Mouse (Mus musculus) forebrain, postnatal 0 days (tissue): ENCODE measurements around the gene Vmn1r56. TPM values are rescaled to one million over a fixed set of nuclear protein-coding genes. Genes with fewer than 3 reads are reported as not detected.
"Not testable (repeated sequence)": the region's sequence is repeated elsewhere in the genome, so short reads cannot be mapped to it uniquely, and the experiment has no call there.

Experiments used
- ATAC-seq: fragments of 200-750 bp; cut with Nextera tagmentation; 2 replicates; pipeline ENCODE4 v1.8.0; 2017; ENCODE audit warnings: mild to moderate bottlenecking, moderate library complexity
- DNase-seq: peaks from one replicate; pipeline ENCODE4 v3.0.0-alpha.2; 2015
- H3K27ac ChIP-seq: fragments of 300-500 bp; sonication (generic); 2 replicates; pipeline ENCODE4 v1.5.1; 2014; ENCODE audit warnings: low read depth, mild to moderate bottlenecking, antibody characterized with exemption, low read length, moderate library complexity, mixed read lengths
- H3K27me3 ChIP-seq: fragments of 300-500 bp; sonication (generic); 2 replicates; pipeline ENCODE4 v1.6.1; 2014; ENCODE audit warnings: mild to moderate bottlenecking, low read length, mixed read lengths; ENCODE audit not compliant: insufficient read depth
- H3K36me3 ChIP-seq: fragments of 300-500 bp; sonication (generic); 2 replicates; pipeline ENCODE4 v1.6.1; 2014; ENCODE audit warnings: mild to moderate bottlenecking, moderate library complexity; ENCODE audit not compliant: insufficient read depth
- H3K4me1 ChIP-seq: fragments of 300-500 bp; sonication (generic); 2 replicates; pipeline ENCODE4 v1.6.1; 2014; ENCODE audit warnings: antibody characterized with exemption; ENCODE audit not compliant: insufficient read depth
- H3K4me2 ChIP-seq: fragments of 300-500 bp; sonication (generic); 2 replicates; pipeline ENCODE4 v1.6.1; 2014; ENCODE audit warnings: low read depth, mild to moderate bottlenecking, moderate library complexity
- H3K4me3 ChIP-seq: fragments of 300-500 bp; sonication (generic); 2 replicates; pipeline ENCODE4 v1.5.1; 2014; ENCODE audit warnings: low read depth, low read length, mixed read lengths
- H3K9ac ChIP-seq: fragments of 300-500 bp; sonication (generic); 2 replicates; pipeline ENCODE4 v1.6.1; 2014; ENCODE audit warnings: mild to moderate bottlenecking
- H3K9me3 ChIP-seq: fragments of 300-500 bp; sonication (generic); 2 replicates; pipeline ENCODE4 v1.6.1; 2016; ENCODE audit warnings: low read length
- WGBS: fragments of 180-500 bp; shearing (Covaris S2); extraction: QIAGEN DNeasy Blood & Tissue Kit; methylation state at CpG from one replicate; pipeline ENCODE4 v1.1.7; 2014; 5-methylcytosine and 5-hydroxymethylcytosine counted together
- polyA plus RNA-seq: library from polyadenylated mRNA; unstranded; fragments of >200 nt; fragmentation: Nextera tagmentation; extraction: Ambion mirVana; gene quantifications from 2 replicates; pipeline ENCODE4 v1.2.1, GENCODE M21; 2015
- total RNA-seq: library from RNA; depleted of rRNA; stranded (reverse); fragments of >200 nt; gene quantifications from 2 replicates; pipeline ENCODE4 v1.2.3, GENCODE M21; 2014; rRNA removed

Vmn1r56 gene
- not detected in 2 replicates for total RNA-seq
- polyA plus RNA-seq, result not detected in 2 replicates

DNA sequence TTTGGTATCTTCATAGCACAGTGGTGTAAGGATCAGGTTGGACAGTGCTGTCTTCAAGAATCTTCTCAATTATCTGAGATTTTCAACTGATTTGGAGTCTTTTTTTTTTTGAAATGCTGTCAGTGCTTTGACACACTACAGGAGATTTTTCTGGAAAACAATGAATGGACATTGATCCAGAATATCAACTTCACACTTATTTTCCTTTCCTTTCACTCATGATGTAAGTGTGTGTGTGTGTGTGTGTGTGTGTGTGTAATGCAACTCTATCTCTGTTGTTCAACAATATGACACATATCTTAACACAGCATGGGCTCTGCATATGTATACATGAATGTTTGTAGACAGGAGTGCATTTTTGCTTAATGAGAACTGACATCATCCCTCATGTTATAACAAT is at the start of gene Vmn1r56:
Vmn1r56 (minus strand) TSS at position 101 of the 400 bp plus-strand sequence.
- H3K4me2 ChIP-seq, DNase-seq, H3K9ac ChIP-seq, H3K36me3 ChIP-seq, H3K4me1 ChIP-seq, H3K9me3 ChIP-seq, H3K27ac ChIP-seq, H3K4me3 ChIP-seq, ATAC-seq, H3K27me3 ChIP-seq: not testable (repeated sequence)

DNA sequence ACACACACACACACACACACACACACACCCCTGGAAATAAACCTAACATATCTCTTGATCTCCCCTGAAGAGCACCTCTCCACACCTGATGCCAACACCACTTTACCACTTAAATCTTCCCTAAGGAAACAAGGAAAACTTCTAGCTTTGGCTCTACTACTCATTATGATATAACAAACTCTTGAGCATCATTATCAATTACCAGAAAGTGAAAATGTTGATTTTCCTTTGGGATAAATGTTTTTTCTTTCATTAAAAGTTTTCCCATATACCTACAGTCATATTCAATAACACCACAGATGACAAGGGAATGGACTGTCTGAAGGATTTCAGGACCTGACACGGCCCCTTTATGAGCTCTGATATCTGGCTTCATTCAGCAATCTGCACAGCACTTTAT is 21.6 kb upstream of the Vmn1r56 start, which contains the start of gene Vmn1r57:
Vmn1r57 (plus strand) TSS at position 301 of the 400 bp plus-strand sequence.
- 66% methylated on average over 1 of the region's 1 CpGs for WGBS

DNA sequence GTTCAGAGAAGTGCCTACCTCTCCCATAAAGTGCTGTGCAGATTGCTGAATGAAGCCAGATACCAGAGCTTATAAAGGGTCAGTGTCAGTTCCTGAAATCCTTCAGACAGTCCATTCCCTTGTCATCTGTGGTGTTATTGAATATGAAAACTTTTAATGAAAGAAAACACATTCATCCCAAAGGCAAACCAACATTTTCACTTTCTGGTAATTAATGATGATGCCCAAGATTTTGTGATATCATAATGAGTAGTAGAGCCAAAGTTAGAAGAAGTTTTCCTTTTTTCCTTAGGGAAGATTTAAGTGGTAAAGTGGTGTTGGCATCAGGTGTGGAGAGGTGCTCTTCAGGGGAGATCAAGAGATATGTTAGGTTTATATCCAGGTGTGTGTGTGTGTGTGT is 47.0 kb downstream of the Vmn1r56 start, which contains the start of gene Vmn1r55:
Vmn1r55 (minus strand) TSS at position 101 of the 400 bp plus-strand sequence.
- H3K36me3 ChIP-seq, H3K9me3 ChIP-seq, H3K4me2 ChIP-seq, H3K4me1 ChIP-seq, H3K9ac ChIP-seq, DNase-seq, H3K27ac ChIP-seq, H3K4me3 ChIP-seq, ATAC-seq, H3K27me3 ChIP-seq: not testable (repeated sequence)

More for the DNA sequence above, 21.6 kb upstream of the Vmn1r56 start, which contains the start of gene Vmn1r57:
- H3K4me3 ChIP-seq, DNase-seq, H3K27me3 ChIP-seq, H3K36me3 ChIP-seq, H3K4me2 ChIP-seq, ATAC-seq, H3K4me1 ChIP-seq, H3K9ac ChIP-seq, H3K27ac ChIP-seq, H3K9me3 ChIP-seq: not testable (repeated sequence)

Other genes starting within 250 kb of the Vmn1r56 start
- not detected in 2 replicates for gene Sbk2, start 232.3 kb downstream of the Vmn1r56 start, total RNA-seq
- not detected in 2 replicates for gene Sbk2, start 232.3 kb downstream of the Vmn1r56 start, polyA plus RNA-seq
- gene Sbk3, start 225.6 kb downstream of the Vmn1r56 start, total RNA-seq, result 0.23 and 0.76 TPM in 2 replicates
- gene Sbk3, start 225.6 kb downstream of the Vmn1r56 start, polyA plus RNA-seq, result 0.39 and 0.76 TPM in 2 replicates
- 34.6 and 34.7 TPM in 2 replicates for gene Zfp579, start 200.6 kb downstream of the Vmn1r56 start, total RNA-seq
- gene Zfp579, start 200.6 kb downstream of the Vmn1r56 start, polyA plus RNA-seq, result 36.7 and 42.6 TPM in 2 replicates
- gene Zfp524, start 182.3 kb downstream of the Vmn1r56 start, total RNA-seq, result 4.6 and 6.4 TPM in 2 replicates
- 5.0 and 5.3 TPM in 2 replicates for gene Zfp524, start 182.3 kb downstream of the Vmn1r56 start, polyA plus RNA-seq
- 30.0 and 33.9 TPM in 2 replicates for gene Fiz1, start 182.1 kb downstream of the Vmn1r56 start, total RNA-seq
- 26.9 and 28.6 TPM in 2 replicates for gene Fiz1, start 182.1 kb downstream of the Vmn1r56 start, polyA plus RNA-seq
- gene Gm44973, start 181.3 kb downstream of the Vmn1r56 start, total RNA-seq, result not detected in 2 replicates
- gene Gm44973, start 181.3 kb downstream of the Vmn1r56 start, polyA plus RNA-seq, result 3.1 TPM in 2 replicates
- 27.3 and 33.3 TPM in 2 replicates for gene Zfp865, start 176.4 kb downstream of the Vmn1r56 start, total RNA-seq
- 5.6 and 5.8 TPM in 2 replicates for gene Zfp865, start 176.4 kb downstream of the Vmn1r56 start, polyA plus RNA-seq
- gene Ccdc106, start 176.2 kb downstream of the Vmn1r56 start, total RNA-seq, result 70.7 and 104 TPM in 2 replicates
- gene Ccdc106, start 176.2 kb downstream of the Vmn1r56 start, polyA plus RNA-seq, result 69.7 and 79.8 TPM in 2 replicates
- 0.24 TPM in 1 of 2 replicates, not detected in the other for gene 4632433K11Rik, start 162.6 kb downstream of the Vmn1r56 start, total RNA-seq
- gene 4632433K11Rik, start 162.6 kb downstream of the Vmn1r56 start, polyA plus RNA-seq, result not detected in 2 replicates
- 5.2 and 5.6 TPM in 2 replicates for gene Zfp784, start 158.3 kb downstream of the Vmn1r56 start, total RNA-seq
- 4.1 and 5.0 TPM in 2 replicates for gene Zfp784, start 158.3 kb downstream of the Vmn1r56 start, polyA plus RNA-seq
- gene Zfp580, start 145.2 kb downstream of the Vmn1r56 start, total RNA-seq, result 26.2 and 42.1 TPM in 2 replicates
- 132 and 135 TPM in 2 replicates for gene Zfp580, start 145.2 kb downstream of the Vmn1r56 start, polyA plus RNA-seq
- gene U2af2, start 134.6 kb downstream of the Vmn1r56 start, total RNA-seq, result 179 and 184 TPM in 2 replicates
- gene U2af2, start 134.6 kb downstream of the Vmn1r56 start, polyA plus RNA-seq, result 92.7 and 101 TPM in 2 replicates
- 341 and 347 TPM in 2 replicates for gene Epn1, start 116.5 kb downstream of the Vmn1r56 start, total RNA-seq
- gene Epn1, start 116.5 kb downstream of the Vmn1r56 start, polyA plus RNA-seq, result 126 and 127 TPM in 2 replicates
- gene Rfpl4, start 79.8 kb downstream of the Vmn1r56 start, total RNA-seq, result not detected in 2 replicates
- not detected in 2 replicates for gene Rfpl4, start 79.8 kb downstream of the Vmn1r56 start, polyA plus RNA-seq
- 0.15 and 0.24 TPM in 2 replicates for gene Rasl2-9, start 70.8 kb downstream of the Vmn1r56 start, total RNA-seq
- 0.47 and 0.65 TPM in 2 replicates for gene Rasl2-9, start 70.8 kb downstream of the Vmn1r56 start, polyA plus RNA-seq
- 0.08 TPM in 1 of 2 replicates, not detected in the other for gene Vmn1r55, start 47.1 kb downstream of the Vmn1r56 start, total RNA-seq
- not detected in 2 replicates for gene Vmn1r55, start 47.1 kb downstream of the Vmn1r56 start, polyA plus RNA-seq
- gene Vmn1r57, start 21.7 kb upstream of the Vmn1r56 start, total RNA-seq, result not detected in 2 replicates
- gene Vmn1r57, start 21.7 kb upstream of the Vmn1r56 start, polyA plus RNA-seq, result not detected in 2 replicates
- not detected in 2 replicates for gene Gm5065, start 153.8 kb upstream of the Vmn1r56 start, total RNA-seq
- not detected in 2 replicates for gene Gm5065, start 153.8 kb upstream of the Vmn1r56 start, polyA plus RNA-seq
- not detected in 2 replicates for gene Nlrp2, start 154.3 kb upstream of the Vmn1r56 start, total RNA-seq
- not detected in 2 replicates for gene Nlrp2, start 154.3 kb upstream of the Vmn1r56 start, polyA plus RNA-seq
- not detected in 2 replicates for gene Vmn1r58, start 216.6 kb upstream of the Vmn1r56 start, total RNA-seq
- gene Vmn1r58, start 216.6 kb upstream of the Vmn1r56 start, polyA plus RNA-seq, result not detected in 2 replicates